Mouse (Mus musculus): ENCODE results near the gene Elavl1. TPM values are rescaled to one million over a fixed set of nuclear protein-coding genes. Genes with fewer than 3 reads are reported as not detected.
"Not testable (repeated sequence)": the region's sequence is repeated elsewhere in the genome, so short reads cannot be mapped to it uniquely, and the experiment has no call there.

Gene Elavl1
- polyA plus RNA-seq (2012; rRNA removed) = 29.8 and 38.8 TPM in 2 replicates

DNA sequence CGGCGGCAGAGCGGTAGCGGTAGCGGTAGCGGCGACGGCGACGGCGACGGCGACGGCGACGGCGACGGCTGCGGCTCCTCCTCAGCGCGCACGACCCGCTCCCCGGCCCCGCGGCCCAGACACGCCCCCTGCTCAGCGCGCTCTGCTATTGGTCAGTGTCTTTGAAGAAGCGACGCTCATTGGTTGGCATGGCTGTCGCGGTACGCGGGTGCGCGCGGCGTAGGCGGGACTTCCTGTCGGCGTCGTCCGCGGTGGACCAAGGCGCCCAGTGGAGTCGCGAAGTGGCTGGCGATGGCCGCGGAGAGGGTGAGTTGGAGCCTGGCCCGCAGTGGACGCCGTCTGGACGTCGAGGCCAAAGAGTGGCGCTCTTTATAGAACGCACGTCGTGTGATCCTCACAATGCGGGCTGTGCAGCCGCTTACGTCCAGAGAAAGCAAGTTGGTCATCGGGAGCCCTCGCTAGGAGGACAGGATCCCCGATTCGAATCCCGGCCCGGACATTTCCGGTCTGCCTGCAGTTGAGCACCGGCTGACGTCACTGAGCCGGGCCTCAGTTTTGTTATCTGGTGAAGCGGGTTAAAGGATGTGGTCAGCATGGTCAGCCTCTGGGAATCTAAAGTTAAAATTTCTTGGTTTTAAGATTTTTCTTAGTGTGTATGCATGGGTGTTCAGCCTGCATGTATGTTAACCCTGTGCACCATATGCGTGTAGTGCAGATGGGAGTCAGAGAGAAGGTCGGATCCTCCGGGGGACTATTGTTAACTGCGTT lies at the start of gene Elavl1, which contains the start of gene Ccl25:
Gene Elavl1, minus strand, starts transcription at position 431 of the 768 bp plus-strand sequence.
Gene Ccl25, plus strand, starts transcription at position 228 of the 768 bp plus-strand sequence.
- peak; percentile 60 for DNase-seq (ENCODE audit: low read depth)

DNA sequence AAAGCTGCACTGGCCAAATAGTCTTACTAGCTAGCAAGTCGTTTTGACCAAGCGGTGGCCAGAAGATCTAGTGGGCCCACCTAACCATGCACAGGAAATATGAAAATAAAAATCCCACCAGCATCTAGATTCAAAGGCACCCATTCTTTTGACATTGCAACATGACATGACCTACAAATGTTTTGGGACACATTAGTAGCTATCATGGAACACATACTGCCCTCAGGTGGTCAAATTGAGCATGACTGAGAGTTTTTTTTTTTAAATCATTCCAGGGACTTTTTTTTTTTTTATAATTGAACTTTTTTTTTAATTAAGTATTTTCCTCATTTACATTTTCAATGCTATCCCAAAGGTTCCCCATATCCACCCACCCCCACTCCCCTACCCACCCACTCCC lies 47.4 kb upstream of the Elavl1 start:
- DNase-seq (ENCODE audit: low read depth) = no peak

GRCm38 (mm10) chr8:4370078-4370477 lies 44.9 kb upstream of the Elavl1 start:
- no peak for DNase-seq (ENCODE audit: low read depth)

GRCm38 (mm10) chr8:4368470-4368869 lies 43.3 kb upstream of the Elavl1 start:
- no peak for DNase-seq (ENCODE audit: low read depth)

GRCm38 (mm10) chr8:4367808-4368207 lies 42.6 kb upstream of the Elavl1 start:
- no peak for DNase-seq (ENCODE audit: low read depth)

DNA sequence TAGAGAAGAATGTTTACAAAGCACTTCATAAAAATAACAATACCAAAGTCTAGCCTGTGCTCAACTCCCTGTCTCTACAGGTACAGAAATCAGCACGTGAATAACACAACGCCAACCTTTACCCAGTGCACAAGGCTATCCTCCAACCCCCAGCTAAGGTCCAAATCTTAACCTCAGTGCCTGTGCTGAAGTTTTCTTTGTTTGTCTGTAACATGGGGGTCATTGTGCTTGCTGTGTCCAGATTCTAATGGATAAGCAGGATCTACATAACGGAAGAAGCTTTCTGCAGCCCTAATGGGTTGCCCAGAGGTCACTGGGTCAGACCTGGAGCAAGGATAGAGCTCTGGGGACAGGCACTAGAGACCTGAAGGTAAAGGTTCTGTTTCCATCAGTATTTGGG lies 41.0 kb upstream of the Elavl1 start:
- no peak for DNase-seq (ENCODE audit: low read depth)

DNA sequence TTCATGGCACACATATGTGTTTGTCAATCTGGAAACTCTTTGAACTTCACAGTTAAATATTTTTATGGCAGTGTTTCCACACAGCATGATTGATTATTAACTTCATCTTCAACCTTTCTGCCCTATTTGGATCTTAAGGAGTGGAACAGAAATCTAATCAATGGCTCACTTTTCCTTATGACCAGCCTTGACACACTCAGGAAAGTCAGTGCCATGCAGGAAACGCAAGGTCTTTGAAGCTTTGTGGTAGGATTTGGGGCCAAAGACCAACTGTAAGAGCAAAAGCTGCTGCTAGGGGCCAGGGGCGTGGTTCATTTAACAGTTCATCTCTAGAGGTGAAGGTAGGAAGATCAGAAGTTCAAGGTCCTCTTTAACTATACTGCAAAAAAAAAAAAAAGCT lies 35.7 kb upstream of the Elavl1 start:
- no peak for DNase-seq (ENCODE audit: low read depth)

GRCm38 (mm10) chr8:4359362-4359761 lies 34.1 kb upstream of the Elavl1 start:
- DNase-seq (ENCODE audit: low read depth) = no peak

DNA sequence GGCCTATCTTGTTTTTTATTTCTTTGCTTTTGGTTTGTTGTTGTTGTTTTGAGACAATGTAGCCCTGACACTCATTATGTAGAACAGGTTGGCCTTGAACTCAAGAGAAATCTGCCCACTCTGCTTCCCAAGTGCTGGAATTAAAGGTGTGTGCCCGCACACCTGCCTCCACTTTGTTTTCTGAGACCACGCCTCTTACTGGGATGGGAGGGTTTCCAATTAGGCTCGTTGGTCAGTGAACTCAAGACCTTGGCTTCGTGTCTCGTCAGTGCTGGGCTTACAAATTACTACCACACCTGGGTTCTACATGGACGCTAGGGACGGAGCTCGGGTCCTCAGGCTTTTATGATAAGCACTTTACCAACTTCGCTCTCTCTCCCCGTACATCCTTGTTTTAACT lies 30.2 kb upstream of the Elavl1 start:
- no peak for DNase-seq (ENCODE audit: low read depth)

DNA sequence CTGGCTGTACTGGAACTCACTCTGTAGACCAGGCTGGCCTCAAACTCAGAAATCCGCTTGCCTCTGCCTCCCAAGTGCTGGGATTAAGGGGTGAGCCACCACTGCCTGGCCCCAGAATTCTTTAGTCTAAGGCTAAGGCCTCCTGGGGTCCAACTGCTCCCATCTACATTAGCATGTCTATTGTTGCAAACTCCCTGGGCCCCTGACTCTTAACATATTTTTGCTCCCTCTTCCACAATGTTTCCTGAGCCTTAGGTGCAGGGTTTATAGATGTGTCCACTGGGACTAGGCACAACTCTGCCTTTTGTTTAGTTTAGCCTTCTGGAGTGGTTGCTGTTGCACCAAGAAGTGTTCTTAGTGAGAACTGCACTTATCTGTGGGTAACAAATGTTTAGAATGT lies 29.3 kb upstream of the Elavl1 start:
- no peak for DNase-seq (ENCODE audit: low read depth)

DNA sequence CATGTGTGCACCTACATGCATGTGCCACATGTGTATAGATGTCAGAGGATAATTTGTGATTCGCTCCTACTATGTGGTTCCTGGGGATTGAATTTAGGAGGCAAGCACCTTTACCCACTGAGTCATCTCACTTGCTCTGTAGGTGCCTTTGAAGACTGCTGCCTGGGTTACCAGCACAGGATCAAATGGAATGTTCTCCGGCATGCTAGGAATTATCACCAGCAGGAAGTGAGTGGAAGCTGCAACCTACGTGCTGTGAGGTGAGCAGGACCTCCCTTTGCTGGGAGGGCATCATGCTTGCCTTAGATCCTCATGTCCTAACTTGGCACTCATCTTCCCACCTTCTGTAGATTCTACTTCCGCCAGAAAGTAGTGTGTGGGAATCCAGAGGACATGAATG lies 28.5 kb upstream of the Elavl1 start:
- no peak for DNase-seq (ENCODE audit: low read depth)

DNA sequence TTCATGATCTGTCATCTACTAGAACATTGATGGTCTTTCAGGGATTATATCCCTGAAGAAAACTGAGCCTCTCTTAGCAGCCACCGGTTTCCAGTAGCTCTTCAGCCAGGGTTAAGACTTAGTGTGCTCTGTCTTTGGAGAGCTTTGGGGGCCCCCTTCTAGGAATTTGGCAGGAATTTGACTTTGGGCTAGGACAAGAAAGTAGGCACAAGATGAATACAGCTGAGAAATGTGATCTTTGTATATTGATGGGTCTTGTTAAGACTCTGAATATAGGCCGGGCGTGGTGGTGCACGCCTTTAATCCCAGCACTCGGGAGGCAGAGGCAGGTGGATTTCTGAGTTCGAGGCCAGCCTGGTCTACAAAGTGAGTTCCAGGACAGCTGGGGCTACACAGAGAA lies 27.3 kb upstream of the Elavl1 start:
- not testable (repeated sequence) for DNase-seq (ENCODE audit: low read depth)

DNA sequence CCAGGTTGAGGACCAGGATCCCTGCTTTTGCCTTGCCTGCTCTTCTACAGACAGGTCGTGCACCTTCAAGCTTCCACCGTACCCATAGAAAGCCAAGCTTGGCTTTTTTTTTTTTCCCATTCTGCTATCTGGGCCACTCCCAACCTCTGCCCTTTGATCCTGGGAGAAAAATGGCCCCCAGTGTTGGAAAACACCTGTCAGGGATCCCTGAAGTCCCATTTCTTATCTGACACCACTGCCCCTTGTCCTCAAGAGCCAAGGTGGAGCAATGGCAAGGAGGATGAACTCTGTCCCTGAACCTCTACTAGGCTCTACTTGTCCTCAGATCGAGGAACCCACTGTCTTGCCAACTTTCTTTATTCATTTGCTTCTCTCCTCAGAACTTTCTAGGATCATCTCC lies 25.4 kb upstream of the Elavl1 start:
- DNase-seq (ENCODE audit: low read depth) = no peak

DNA sequence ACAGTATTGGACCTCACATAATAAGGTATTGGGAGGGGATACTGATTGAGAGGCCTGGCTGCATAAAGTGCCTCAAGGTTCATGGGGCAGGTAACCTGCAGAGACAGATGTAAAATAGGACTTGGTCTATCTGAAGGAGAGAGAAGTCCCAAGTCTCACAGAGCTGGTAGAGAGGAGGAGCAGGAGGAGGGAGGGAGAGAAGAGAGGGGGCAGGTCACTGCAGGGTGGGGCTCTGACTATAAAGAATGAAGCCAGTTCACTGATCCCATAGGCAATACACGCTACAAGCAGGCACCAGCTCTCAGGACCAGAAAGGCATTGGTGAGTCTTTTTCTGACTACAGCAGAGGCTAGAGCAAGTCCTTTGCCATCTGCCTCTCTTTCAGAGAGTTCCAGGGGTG lies 24.1 kb upstream of the Elavl1 start:
- DNase-seq (ENCODE audit: low read depth) = no peak

DNA sequence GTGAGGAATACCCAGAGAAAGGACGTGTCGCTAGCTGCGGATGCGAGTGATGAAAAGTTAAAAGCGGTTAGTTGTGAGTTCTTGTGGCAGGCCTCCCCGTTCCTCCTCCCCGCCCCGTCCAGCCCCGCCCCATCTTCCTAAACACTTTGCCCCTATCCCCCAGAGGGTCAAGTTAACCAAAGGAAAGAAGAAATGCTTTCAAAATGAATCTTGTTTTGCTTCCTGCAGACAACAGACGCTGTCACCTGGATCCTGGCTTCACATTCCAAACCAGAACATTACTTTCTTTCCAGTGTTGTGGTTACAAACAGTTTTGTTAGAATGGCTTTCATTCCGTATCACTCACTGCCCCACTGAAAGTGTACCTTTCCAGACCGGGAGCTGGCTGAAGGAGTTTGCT lies 23.1 kb upstream of the Elavl1 start:
- no peak for DNase-seq (ENCODE audit: low read depth)

- no peak for DNase-seq (ENCODE audit: low read depth)
These were observed 22.4 kb upstream of the Elavl1 start for GRCm38 (mm10) chr8:4347661-4348060.

DNA sequence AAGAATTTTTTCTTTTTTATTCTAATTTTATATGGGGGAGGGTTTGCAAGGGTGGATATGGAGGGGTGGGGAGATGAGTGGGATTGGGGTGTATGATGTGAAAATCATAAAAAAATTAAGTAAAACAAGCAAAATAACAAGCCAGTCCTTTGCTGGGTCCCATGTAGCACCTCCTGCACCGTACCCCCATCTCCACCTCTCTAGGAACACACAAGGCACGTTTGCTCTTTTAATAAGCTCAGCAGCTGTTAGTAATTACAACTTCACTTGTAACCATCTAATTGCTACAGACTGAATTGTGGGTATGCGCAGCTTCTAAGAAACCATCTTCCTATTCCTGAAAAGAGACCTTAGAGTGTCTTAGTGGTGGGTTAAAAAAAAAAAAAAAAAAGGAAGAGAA lies 15.0 kb upstream of the Elavl1 start:
- no peak for DNase-seq (ENCODE audit: low read depth)

DNA sequence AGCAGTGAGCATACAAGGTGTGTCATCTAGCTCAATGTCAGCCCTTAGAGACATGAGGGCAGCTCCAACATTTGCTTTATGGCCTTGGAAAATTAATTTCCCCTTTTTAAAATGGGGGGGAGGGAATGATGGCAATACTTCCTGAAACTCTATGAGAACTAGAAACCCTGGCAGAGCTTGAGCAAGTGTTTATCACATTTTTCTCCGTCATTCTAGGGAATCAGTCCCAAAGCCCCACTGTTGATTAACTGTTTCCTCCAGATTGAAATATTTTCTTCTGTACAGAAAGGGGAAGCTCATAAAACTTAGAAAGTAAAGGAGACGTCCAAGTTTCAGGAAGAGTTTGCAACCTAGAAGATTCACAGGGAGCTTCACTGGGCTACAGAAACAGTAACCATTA lies 10.5 kb upstream of the Elavl1 start:
- no peak for DNase-seq (ENCODE audit: low read depth)

DNA sequence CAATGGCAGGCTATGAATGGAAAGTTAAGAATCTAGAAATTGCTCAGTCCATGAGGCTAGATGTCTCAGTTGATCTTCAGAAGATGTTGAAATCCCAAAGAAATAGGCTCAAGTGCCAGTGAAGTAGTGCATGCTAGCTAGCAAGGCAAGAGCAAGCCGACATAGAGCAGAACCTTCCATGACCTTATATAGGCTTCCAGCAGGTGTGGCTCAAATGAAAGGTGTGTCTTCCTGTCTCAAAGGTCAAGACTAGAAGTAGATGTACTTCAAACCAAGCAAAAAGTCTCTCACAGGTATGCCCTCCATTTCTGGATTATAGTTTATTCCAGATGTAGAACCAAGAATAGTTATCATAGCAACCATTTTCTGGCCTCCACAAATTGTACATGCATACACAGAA lies 8.8 kb upstream of the Elavl1 start:
- no peak for DNase-seq (ENCODE audit: low read depth)

- DNase-seq (ENCODE audit: low read depth) = no peak
These were observed 3.8 kb upstream of the Elavl1 start for GRCm38 (mm10) chr8:4329000-4329399.

- no peak for DNase-seq (ENCODE audit: low read depth)
These were observed 481 bp upstream of the Elavl1 start for GRCm38 (mm10) chr8:4325751-4326036.

DNA sequence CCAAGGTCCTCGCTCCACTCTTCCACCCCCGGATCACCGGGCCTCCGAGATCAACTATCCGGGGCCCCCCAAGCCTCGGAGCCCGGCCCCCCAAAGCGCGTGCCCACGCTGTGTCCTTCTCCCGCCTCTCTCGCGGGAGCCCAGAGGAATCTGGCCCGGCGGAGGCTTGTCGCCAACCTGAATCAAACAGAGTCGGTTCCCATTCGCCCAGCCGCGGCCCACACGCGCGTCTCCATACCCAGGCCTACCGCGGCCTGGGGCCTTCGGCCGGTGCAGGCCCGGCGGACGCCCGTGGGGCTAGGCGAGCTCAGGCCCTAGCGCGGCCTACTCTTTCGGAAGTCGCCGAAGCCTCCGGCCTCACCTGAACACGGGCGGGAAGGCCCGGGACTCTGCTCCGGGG lies 688 bp downstream of the Elavl1 start:
- no peak for DNase-seq (ENCODE audit: low read depth)

- DNase-seq (ENCODE audit: low read depth) = no peak
These were observed 1.3 kb downstream of the Elavl1 start for GRCm38 (mm10) chr8:4323917-4324316.

GRCm38 (mm10) chr8:4322470-4322869 lies 2.7 kb downstream of the Elavl1 start:
- no peak for DNase-seq (ENCODE audit: low read depth)

All from gonadal fat pad, adult 2 months (tissue).